Mouse (Mus musculus): ENCODE results near the gene Polr3c. TPM values are rescaled to one million over a fixed set of nuclear protein-coding genes. Genes with fewer than 3 reads are reported as not detected.
"Not testable (repeated sequence)": the region's sequence is repeated elsewhere in the genome, so short reads cannot be mapped to it uniquely, and the experiment has no call there.

The Polr3c gene
- total RNA-seq (2021) = 10 to 100 TPM; 18.1 to 19.9 TPM
- long read RNA-seq, experiment 1, transcript Polr3c-201 (15 exons, 2,390 nt) = major isoform, 9 of 17 reads
- long read RNA-seq, experiment 1, partial matches to known transcripts = 4 of 17 reads
- long read RNA-seq, experiment 1, other reads (novel, unspliced or antisense) = 3 of 17 reads
- long read RNA-seq, experiment 2, transcript Polr3c-201 (15 exons, 2,390 nt) = major isoform, 6 of 12 reads
- long read RNA-seq, experiment 2, partial matches to known transcripts = 4 of 12 reads
- long read RNA-seq, experiment 2, other reads (novel, unspliced or antisense) = 2 of 12 reads

DNA sequence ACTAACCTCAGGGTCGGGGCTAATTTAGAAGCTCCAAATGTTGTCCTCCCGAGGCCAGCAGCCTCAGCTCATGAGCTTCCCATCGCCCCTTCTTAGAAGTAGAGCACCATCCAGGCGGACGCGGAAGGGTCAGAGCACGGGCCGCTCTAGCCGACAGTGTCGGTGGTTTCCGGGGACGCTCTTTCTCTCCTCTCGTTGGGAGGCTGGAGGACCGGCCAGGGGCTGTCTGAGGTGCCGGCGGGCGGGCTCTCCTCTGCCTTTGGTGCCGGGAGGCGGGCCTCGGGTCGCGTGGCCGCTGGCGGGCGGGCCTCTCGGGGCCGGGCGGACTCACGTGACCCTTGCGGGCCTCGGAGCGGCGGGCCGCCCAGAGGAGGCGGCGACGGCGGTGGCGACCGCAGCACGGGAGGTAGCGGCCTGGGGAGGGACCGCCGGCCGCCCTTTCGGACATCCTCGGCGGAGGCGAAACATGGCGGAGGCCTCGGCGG is at the start of gene Polr3c, which contains the start of gene Rnf115:
Polr3c (minus strand) TSS at position 286 of the 485 bp plus-strand sequence.
Rnf115 (plus strand) TSS at position 322 of the 485 bp plus-strand sequence.
- DNase-seq = peak; percentile 94 to 97
- intact Hi-C loops (cut with DNase I) = no loop called here

GRCm38 (mm10) chr3:96777120-96777519 is 49.7 kb upstream of the Polr3c start:
- no peak for DNase-seq
- intact Hi-C loops (cut with DNase I) = no loop called here

GRCm38 (mm10) chr3:96772949-96773348 is 45.5 kb upstream of the Polr3c start:
- no peak for DNase-seq
- intact Hi-C loops (cut with DNase I) = no loop called here

- intact Hi-C loops (cut with DNase I) = loop anchor here (10.0 kb wide), 1 partner anchor 1115 kb away; the partner anchor contains the start of gene Pde4dip
Observed at GRCm38 (mm10) chr3:96769971-96770370, 42.5 kb upstream of the Polr3c start.

GRCm38 (mm10) chr3:96764528-96764927 is 37.1 kb upstream of the Polr3c start:
- DNase-seq = no peak

More at GRCm38 (mm10) chr3:96769971-96770370, 42.5 kb upstream of the Polr3c start:
- no peak for DNase-seq

DNA sequence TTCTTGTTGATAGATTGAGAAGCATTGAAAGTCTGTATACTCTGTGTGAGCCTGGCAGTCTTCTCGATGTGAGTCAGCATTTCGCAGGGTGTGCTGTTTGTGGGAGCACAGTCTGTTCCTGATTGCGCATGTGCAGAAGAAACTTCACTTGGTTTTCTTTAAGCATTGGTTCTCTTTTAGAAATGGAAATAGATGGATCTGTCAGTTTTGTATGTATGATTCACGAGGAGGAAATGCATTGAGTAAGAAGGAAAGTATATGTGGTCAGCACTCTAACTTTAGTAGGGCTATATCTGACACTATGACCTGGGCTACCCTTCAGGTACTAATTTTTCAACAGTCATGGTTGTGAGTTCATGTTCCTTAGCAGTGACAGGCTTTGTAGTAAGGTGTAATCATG is 32.3 kb upstream of the Polr3c start:
- intact Hi-C loops (cut with DNase I) = loop anchor here (10.0 kb wide), 1 partner anchor 1125 kb away; the partner anchor contains the start of gene Pde4dip
- no peak for DNase-seq

More at GRCm38 (mm10) chr3:96764528-96764927, 37.1 kb upstream of the Polr3c start:
- intact Hi-C loops (cut with DNase I) = loop anchor here (10.0 kb wide), 1 partner anchor 1120 kb away; the partner anchor contains the start of gene Pde4dip

DNA sequence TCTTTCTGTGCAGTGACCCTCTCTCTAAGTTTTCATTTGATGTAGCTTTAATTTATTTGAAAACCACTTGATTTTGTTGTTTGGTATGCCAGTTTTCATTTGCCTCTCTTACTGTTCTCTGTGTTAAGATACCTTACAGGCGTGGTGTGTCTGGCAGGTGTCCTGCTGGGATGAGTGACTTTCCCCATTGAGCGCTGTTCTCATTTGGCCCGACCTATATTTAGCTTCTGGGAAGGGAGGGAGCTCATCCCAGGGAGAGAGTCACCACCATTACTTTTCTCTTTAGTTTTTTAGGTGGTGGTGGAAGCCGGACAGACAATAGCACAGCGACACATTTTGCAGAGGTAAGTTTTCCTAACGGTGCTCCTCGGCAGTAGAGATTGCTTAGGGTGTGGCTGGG is 30.3 kb upstream of the Polr3c start:
- intact Hi-C loops (cut with DNase I) = no loop called here
- peak in 1 of 2 experiments; percentile 40 for DNase-seq

DNA sequence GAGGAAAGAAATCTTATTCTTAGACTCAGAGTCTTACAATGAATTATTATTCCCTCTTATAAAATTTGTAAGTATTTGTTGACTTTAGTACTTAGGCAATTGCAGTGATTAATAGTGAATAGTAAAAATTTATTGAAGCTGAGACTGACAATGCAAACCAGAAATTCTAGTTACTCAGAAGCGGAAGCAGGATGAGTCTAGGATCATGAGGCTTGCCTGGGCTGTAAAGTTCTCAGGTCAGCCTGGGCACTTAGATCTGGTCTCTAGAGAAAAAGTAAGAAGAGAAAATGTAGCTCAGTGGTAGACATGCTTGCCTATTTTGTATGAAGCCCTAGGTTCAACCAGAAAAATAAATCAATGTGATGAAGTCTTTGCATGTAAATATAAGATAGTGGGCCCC is 28.5 kb upstream of the Polr3c start:
- DNase-seq = no peak
- intact Hi-C loops (cut with DNase I) = no loop called here

DNA sequence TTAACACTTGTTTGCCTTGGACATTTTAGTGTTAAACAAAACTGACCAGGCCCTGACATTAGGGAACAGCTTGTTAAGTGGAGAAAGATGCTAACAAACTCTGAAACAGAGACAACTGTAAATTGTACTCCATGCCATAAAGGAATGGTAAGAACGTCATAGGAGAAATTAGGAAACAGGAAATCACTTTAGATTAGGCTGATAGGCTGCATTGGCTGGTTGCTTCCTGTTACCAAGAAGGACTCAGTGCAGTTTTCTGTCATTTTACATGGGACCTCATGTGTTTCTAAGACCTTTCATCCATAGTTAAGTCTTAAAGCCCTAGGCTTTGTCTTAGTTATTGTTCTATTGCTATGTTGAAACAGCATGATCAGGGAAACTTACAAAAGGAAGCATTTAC is 19.4 kb upstream of the Polr3c start:
- intact Hi-C loops (cut with DNase I) = loop anchor here (10.0 kb wide), 1 partner anchor 138 kb away; no protein-coding TSS in a partner anchor
- DNase-seq = no peak

DNA sequence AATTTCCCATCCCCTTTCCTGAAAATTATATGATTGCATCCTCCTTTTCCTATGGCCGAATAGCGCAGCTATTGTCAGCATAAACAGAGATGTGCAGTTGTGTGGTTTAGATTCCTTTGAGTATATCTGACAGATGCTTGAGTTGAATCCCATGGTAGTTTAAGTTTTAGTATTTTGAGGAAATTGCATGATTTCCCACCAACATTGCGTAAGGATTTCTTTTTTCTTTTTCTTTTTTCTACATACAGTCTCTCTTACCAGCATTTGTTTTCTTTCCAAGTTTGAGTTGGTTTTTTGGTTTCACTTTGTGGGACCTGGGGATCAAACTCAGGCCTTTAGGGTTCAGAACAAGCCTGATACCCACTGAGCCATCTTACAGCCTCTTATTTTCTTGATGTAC is 16.9 kb upstream of the Polr3c start:
- intact Hi-C loops (cut with DNase I) = loop anchor here (5.0 to 10.0 kb wide), 2 partner anchors 43 to 140 kb away; no protein-coding TSS in a partner anchor

GRCm38 (mm10) chr3:96740279-96740678 is 12.9 kb upstream of the Polr3c start:
- intact Hi-C loops (cut with DNase I) = loop anchor here (5.0 to 10.0 kb wide), 2 partner anchors 47 to 145 kb away; no protein-coding TSS in a partner anchor
- not testable (repeated sequence) for DNase-seq

More for the DNA sequence above, 16.9 kb upstream of the Polr3c start:
- no peak for DNase-seq

DNA sequence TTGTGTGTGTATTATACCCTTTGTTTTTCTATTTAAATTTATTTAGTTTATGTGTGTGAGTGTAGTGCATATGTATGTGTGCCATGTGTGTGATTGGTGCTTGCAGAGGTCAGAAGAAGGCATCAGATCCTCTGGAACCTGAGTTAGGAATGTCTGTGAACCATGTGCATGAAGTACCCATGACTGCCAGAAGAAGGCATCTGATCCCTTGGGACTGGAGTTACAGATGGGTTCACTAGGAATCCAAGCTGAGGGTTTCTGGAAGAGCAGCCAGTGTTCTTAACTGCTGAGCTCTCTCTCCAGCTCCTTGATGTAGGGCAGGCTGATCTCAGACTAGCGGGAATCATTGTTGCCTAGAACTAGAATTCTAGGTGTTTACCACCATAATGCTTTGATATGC is 10.6 kb upstream of the Polr3c start:
- no peak for DNase-seq
- intact Hi-C loops (cut with DNase I) = no loop called here

DNA sequence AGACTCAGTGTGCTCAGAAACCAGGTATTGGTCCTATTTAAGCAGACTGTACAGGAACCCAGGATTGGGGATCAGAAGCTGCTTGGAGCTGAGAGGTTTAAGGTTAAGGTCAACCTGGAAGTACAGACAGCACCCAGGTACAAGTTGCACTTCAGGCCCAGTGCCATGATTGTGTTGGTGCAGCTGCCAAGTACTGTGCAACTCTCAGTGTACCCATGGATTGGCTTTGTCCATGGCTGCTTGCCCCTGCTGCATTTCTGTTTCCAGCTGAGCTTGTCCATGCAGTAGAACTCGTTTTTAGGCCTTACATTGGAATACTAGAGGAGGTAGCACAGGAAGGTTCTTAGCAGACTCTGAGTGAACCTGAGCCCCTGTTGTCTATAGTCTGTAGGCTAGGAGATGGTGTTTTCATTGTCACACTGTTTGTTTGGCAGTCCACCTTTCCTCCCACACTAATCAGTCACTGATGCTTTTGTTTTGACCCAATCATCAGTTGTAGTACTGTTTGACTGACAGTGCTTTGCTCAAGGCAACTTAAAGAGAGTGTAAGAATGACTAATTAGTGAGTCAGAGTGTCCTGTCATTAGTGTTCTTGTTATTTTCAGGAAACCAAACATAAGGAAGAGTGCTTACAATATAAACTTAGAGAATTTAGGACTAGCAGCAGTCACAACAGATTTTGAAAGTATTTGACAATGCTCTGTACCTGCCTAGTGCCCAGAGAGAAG is 9.7 kb upstream of the Polr3c start:
- no peak for DNase-seq

DNA sequence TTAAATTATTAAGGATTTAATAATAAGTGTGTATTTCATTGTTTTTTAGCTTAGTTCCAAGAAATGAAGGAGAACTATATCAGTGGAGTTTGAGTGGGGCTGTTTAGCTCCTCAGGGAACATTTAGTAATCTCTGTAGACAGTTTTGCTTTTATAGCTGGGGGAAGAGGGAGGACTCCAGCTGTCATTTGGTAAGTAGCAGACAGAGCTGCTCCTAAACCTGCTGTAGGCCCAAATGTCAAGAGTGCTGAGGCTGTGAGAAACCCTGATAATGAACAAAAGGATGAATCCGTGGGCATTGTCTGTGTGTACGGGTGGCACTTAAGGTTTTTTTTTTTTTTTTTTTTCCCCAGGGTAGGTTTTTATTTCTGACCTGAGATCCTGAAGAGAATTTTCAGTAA is 7.8 kb upstream of the Polr3c start:
- intact Hi-C loops (cut with DNase I) = no loop called here
- no peak for DNase-seq

More for the DNA sequence above, 9.7 kb upstream of the Polr3c start:
- intact Hi-C loops (cut with DNase I) = no loop called here

DNA sequence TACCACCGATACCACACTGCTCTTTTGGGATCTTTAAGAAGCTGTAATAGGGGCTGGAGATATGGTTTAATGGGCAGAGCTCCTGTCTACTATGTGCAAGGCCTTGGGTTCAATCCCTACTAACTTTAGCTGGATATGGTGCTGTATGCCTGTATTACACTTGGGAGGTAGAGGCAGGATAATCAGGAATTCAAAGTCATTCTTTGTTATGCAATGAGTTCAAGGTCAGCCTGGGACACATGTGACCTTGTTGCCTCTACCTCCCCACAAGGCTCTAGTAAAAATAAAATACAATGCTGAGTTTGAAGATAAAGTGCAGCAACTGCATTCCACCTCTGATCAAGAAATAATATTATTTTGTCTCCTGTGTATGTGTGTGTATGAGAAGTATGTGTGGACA is 6.6 kb upstream of the Polr3c start:
- no peak for DNase-seq
- intact Hi-C loops (cut with DNase I) = loop anchor here (5.0 kb wide), 1 partner anchor 78 kb away; no protein-coding TSS in a partner anchor

DNA sequence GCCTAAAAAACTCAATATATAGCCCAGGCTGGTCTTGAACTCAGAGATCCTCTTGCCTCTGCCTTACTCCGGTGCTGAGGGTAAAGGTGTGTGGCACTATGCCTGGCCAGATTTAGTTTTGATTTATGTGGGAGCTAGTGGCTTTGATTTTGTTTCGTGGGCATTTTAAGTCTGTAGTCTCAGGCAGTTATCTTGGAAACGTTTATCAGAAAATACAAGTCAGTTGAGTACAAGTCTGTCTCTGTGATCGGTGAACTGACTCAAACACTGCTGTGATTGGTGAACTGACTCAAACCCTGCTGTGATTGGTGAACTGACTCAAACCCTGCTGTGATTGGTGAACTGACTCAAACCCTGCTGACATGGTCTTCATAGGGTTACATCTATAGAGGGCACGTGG is 3.4 kb upstream of the Polr3c start:
- no peak for DNase-seq
- intact Hi-C loops (cut with DNase I) = loop anchor here (5.0 kb wide), 1 partner anchor 82 kb away; no protein-coding TSS in a partner anchor

- intact Hi-C loops (cut with DNase I) = no loop called here
- DNase-seq = no peak
Observed at GRCm38 (mm10) chr3:96729403-96729784, 2.0 kb upstream of the Polr3c start.

- intact Hi-C loops (cut with DNase I) = no loop called here
- no peak for DNase-seq
Observed at GRCm38 (mm10) chr3:96728634-96729402, 1.4 kb upstream of the Polr3c start.

GRCm38 (mm10) chr3:96727828-96728633 is 603 bp upstream of the Polr3c start:
- DNase-seq = no peak
- intact Hi-C loops (cut with DNase I) = no loop called here

All from gastrocnemius, postnatal 36 days (tissue).